Mouse (Mus musculus): ENCODE measurements around the gene Aars.
"Not testable (repeated sequence)": the region's sequence is repeated elsewhere in the genome, so short reads cannot be mapped to it uniquely, and the experiment has no call there.

DNA sequence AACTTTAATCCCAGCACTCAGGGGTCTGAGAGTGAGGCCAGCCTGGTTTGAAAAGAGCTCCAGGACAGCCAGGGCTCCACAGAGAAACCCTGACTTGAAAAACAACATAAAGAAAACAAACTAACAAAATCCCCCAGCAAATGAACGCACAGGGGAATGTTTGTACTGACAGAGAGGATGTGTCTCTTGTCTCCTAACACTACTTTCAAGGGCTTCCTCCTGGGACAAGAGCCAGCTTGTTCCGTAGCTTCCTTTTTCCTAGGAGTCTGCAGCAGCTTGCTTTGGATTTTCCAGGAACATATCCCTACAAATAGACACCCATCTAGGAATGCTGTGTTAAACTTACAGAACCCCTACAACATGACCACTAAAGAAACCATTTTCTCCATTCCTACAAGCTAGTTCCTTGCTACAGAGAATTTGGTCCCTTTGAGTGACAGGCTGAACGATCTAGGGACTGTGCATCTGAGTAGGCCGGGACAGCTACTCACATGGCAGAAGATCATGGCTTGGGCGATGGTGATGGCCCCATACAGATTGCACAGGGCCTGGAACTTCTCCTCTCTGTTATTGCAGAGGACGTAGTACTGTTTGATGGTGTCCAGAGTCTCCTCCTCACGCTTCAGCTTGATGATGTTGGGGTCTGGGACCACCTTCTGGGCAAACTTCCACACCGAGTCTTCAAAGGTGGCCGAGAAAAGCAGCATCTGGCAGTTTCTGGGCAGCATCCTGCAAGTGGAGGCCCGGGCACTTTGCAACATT, 22.5 kb upstream of the Aars start:
- TF ChIP-seq TAL1, GATA1 (IDR thresholded peaks at IDR 0.05; ENCODE audit: low read length): not testable (repeated sequence)

All from erythroblast, embryonic 14.5 days (primary cell).